Mouse (Mus musculus) yolk sac, embryonic 10.5 days (tissue): ENCODE measurements at regions not wholly inside any gene's neighbourhood (a gene's known extent, or its start where the extent isn't known, plus 50 kb on each side); places are given as distances from the start of the nearest gene placed in this dataset.
"Not testable (repeated sequence)": the region's sequence is repeated elsewhere in the genome, so short reads cannot be mapped to it uniquely, and the experiment has no call there.

ENCODE experiments used
- DNase-seq: peaks from one replicate; pipeline ENCODE4 v3.0.0-alpha.2; 2017; ENCODE audit warnings: low spot score

DNA sequence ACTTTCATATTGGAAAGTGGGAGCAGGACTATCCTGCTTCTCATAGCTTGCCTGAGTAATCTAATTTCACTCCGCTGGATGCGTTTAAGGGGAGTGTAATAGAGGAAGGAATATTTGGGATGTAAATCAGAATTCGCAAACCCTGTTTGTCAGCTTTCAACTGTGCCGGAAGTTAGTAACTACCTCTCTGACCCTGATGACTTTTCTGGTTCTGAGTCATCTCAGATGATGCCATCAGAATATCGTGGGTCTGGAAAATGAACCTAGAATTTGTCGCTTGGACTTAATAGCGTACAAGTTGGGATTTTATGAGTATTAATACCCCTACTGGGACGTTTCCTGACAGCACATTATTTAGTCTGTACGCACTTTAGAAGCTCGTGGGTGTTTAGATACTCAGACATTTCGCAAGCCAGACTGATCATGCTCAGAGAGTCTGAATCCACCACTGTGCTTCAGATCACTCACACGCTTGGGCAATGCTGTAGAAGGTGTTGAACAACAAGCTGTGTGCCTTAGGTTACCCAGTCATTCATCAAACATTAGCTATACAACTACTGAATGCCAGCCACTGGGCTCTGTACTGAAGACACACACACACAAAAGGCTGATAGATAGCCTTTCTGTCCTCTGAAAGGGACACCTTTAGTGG is 131.1 kb downstream of the Phlda1 start:
- no peak for DNase-seq

DNA sequence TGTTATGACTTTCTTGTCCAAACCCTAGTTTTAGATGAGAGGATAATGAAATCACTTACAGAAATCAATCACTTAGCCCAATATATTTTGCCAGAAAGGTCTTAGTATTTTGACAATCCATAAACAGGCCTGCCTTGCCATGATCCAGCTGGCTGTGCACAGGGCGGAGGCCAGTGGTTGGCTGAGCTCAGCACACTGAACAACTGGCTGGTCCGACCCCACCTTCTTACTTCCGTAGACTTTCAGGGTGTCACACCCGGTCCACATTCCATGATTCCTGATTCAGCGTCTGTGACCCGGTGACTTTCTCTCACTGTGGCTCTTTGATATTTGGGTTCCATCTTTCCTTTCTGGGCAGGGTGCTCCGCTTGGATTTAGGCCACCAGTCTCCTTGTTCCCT is 133.8 kb downstream of the Phlda1 start:
- DNase-seq: no peak

DNA sequence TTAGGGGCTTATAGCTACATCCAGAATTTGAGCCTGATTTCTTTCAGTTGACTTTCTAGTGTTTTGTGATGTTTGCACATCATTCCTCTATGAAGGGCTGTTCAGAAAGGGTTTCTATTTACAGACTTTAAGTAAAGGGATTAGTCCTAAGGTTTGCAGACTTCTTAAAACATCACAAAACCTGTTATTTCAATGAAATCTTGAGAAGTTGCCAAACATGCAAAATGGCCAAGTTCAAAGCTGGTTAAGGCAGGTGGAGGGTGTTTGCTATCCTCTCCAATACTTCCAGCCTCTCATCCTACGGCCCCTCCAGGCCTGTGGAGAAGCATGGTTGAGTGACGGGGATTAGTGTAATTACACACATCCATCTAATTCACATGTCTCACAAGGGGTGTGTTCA is 136.6 kb downstream of the Phlda1 start:
- DNase-seq: no peak

DNA sequence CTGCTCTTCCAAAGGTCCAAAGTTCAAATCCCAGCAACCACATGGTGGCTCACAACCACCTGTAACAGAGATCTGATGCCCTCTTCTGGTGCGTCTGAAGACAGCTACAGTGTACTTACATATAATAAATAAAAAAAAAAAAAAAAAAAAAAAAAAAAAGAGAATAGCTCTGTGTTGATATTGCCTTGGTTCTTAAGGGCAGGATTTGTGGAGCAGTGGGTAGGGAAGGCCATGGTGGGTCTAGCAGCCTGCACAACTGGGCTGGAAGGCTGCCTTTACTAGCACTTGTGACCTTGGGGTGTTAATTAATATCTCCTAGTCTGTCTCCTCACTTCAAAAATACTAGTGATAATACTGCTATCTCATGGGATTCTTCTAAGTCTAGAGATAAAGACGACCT is 147.7 kb downstream of the Phlda1 start:
- DNase-seq: not testable (repeated sequence)

DNA sequence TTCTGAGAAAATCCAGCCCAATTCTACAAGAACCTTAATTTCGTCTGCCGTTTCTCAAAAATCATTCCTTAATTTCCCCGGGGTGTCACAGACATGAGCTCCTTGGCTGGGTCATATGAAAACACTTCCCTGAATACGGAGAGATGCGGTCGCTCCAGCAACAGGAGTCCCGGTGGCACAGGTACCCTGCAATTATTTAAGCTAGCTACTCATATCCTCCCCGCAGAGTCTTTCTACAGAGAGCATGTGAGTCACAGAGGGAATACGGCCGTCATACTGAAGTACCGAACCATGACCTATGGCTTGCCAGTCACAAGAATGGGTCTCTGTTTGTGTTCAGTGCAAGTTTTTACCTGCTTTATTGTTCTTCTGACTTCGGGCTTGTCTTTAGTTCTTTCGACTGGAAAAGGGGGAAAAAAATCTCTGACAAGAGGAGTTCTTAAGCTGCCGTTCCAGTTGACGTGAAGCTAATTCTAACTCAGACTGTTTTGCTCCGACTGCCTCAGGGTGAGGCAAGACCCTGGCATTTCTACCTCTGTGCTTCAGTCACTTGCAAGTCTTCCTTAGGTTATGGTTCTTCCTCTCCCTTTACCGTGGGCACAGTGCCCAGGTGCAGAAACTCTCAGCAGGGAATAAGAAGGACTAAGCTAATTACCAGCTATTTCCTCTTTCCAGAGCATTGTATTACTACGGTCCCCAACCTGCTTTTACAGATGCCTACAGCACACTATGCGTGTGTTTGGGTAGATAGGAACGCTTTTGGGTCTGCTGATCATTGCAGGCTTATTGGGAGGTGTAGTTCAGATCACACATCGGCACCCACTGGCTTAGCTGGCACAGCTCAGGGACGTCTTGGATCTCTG is 148.5 kb downstream of the Phlda1 start:
- DNase-seq: no peak

DNA sequence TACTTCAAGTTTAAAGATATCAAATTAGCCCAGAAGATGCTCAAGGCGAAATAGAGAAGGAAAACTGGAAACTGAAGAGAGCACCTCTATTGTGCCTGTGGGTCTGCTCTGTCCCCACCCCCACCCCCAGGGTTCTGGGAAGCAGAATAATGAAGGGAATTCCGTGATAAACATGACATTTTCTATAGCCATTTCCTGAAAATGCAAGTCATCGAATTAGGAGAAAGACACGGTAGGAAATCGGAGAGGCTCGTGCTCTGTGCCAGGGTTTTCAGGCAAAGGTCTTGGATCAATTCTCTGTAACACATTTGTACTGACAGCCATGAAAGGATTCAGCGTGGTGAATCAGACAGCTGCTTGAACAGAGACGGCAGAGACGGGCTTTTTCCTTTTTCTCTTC is 152.7 kb downstream of the Phlda1 start:
- no peak for DNase-seq

DNA sequence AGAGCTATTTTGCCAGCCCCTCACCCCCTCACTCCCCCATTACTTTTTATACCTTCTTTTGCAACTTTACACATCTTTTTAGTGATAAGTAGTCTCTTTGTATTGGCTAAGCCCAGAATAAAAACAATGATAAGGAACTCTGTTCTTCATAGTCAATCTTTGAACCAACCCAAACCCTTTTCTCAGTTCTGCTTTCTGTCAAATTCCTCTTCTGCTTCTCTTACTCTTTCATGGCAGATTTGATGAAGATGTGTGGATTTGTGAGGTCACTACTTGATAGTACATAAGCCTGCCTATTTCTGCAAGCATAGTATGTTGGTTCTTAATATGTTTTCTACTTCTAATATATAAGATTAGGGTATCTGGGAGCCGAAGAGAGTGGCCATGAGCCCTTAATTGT is 156.6 kb downstream of the Phlda1 start:
- no peak for DNase-seq

DNA sequence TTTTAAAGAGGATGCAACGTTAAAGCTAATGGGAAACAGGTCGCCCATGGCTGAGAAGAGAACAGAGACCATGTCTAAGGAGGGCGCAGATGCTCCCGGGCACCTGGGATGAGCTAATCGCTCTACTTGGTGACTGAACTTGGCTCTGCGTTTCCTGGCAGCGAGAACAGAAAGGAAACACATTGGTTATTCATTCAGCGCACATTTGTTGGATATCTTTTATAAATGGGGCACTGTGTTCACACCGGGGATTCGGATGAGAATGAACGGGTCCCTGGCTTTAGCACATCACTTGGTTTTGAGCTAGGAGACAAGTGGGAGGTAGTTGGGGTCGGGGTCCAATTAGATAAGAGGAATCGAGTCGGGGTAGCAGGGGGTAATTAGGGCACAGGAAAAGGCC is 159.7 kb downstream of the Phlda1 start:
- no peak for DNase-seq

DNA sequence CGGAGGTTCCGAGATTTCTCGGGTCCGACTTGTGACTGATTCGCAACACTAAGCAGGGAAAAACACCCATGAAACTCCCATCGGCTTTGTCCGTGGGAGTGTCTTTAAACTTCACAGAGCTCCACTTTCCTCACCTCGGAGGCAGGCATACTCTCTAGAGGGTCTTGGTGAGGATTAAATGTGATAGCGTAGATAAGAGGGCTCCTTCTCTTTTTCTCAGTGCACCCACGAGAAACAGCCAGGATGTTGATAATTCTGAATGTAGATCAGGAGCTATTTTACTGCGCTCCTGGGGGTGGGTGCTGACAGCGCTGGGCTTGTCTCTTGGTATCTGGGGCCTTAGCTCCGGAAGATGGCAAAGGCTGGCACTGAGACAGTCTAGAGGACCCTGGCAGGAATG is 160.9 kb downstream of the Phlda1 start:
- DNase-seq: no peak

DNA sequence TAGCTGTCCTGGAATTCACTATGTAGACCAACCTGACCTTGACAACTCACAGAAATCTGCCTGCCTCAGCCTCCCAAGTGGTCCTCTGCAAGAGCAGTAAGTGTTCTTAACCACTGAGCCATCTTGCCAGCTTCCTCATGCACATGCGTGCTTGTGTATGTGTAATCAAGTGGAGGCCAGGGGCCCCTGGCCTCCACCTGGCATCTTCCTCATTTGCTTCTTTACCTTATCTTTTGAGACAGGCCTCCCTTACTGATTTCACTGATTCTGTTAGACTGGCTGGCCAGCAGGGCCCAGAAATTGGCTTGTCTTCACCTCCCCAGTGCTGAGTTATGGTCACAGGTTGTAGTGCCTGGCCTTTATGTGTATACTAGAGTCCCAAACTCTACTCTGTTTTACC is 162.6 kb downstream of the Phlda1 start:
- no peak for DNase-seq

DNA sequence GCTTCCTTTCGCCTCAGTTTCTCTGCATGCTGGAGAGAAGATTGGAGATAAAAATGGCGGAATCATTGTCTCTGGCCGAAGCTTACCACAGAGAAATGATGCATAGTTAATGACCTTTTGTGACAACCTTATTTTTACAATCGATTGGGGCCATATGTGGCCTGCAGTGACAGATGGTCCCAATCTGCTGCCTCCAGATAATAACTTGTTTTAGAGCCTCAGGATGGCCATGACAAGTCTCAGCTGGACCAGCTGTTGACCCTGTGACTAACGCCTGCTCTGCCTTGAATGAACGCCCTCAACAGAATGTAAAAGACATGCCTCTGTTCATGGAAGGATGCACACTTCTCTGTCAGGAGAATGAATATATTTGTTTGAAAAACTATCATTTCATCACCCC is 163.6 kb downstream of the Phlda1 start:
- no peak for DNase-seq

DNA sequence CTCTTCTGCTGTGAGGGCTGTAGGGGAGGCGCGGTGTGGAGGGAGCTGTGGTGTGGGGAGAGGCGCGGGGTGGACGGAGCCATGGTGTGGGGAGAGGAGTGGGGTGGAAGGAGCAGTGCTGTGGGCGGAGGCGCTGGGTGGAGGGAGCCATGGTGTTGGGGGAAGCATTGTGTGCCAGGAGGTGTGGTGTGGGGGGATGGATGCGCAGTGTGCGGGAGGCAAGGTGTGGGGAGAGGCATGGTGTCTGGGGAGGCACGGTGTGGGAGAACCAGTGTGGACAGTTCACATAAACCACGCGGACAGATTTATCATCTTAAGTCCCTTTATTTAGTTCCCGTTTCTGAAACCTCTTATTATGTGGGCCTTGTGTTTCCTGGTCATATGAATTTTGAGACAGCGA is 164.6 kb downstream of the Phlda1 start:
- DNase-seq: no peak

DNA sequence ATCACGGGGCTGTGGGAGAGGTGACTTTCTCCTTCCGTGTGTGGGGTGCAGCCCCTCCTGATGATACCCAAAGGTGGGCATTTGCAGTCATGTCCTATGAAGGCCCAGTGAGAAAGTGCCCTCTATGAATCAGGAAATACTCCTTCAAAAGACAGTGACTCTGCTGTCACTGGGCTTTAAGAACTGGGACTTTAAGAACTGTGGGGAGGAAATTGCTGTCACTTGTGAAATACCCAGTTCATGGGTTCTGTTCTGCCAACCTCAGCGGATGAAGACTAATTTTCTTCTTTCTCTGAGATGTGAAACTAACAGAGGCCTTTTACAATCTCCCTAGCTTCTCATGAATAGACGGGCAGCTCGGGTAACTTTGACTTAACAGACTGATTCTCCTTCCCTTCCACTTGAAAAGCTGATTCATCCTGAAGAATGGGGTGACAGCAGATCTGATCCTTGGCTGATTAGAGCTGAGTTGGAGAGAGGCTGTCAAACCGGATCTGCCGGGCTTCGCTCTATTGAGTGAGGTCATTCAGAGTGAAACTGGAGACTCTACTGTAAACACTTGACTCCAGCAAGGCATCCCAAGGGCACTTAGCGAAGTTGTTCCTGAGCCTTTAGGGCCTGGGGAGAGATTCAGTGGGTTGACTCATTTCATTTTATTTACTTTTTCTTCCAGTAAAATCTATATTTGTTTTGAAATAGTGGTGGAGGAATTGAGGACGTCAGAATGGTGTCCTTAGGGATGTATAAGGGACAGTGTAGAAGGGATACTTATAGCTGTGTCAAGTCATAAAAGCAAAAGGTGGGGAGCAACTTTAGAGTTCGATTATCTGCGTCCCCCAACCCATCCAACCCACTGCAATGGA is 166.6 kb downstream of the Phlda1 start:
- DNase-seq: peak; percentile 63

DNA sequence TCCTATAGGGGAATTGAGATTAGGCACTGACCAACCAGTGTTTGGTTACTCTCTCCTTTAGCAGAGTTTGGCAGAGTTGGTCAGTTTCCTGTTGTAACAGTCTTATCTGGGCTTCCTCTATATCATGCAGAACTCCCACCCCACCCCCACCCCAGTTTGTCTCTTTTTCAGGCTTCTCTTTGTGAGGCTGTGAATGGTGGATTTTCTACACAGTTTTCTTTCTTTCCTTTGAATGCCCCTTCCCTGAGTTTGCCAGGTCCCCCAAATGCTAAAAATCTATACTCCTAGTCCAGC is 167.2 kb downstream of the Phlda1 start:
- no peak for DNase-seq

DNA sequence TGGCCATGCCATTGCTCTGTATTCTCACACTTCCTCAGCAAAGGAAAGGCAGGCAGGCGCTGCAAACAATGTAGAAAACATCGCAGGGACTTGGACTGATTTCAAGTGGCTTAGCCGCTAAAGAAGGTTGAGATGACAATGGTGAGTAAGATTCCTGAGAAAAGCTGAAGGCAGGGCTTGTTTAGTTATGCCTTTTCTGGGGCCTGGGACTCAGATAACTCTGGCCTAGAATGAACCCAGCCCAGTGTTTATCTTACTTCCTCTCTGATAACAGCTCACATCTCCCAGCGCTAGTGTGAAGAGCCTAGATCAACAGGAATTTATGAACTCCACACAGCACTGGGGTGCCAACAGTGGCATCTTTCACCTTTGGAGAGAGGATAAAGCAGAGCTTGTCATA is 170.2 kb downstream of the Phlda1 start:
- DNase-seq: peak; percentile 73

DNA sequence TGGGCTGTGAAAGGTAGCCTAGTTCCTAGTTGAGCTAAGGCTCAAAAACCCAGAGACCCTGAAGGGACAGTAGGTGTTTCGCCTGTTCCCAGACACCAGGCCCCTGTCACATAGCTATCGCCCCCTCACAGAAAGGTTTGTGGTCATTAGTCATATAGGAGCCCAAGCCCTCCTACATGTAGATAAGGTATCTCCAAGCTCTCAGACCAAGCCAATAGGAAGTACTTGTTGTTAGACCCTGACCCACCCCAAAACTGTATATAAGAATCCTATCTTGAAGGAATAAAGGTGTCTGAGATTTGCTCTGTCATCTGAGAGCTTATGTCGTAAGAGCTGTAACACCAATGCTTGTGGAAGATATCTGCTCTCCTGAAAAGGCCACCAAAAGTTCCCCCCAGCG is 174.8 kb downstream of the Phlda1 start:
- no peak for DNase-seq

DNA sequence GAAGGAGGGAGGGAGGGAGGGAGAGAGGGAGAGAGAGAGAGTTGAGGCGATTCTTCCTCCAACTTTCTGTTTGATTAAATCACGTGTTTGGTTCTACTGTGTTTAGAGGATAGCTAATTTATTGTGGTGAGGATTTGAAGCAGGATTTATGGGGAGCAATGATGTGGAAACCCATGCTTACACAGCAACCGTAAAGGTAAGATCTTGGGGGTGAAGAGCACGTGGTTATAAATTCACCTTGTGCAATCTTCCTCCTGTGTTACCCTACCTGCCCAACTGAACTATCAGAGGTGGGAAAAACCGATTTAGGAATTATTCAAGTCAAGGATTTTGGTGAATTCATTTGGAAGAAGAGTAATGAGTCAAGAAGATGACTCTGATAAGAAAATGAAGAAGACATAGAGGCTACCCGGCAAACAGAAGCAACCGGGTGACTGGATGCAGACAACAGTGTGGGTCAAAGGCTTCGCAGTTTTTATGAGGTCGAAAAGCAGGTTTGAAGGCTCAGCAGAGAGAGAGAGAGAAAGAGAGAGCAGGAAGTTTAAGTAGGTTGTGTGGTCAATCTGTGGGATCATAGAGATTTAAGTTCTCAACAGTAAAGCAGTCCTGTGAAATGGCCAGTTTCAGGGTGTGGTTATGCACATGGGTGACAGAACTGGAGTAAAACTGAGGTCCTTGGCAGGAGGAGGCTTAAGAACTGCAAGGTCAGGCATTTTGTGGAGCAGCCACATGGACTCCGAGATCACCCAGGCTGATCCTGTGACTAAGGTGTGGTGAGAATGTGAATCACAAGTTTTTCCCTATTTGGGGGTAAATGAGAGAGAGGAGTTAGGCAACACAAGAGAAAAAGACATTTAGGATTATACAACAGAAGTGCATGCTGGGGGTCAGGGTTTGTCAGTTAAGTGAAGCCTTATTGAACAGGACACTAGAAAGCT is 178.6 kb downstream of the Phlda1 start:
- DNase-seq: no peak

DNA sequence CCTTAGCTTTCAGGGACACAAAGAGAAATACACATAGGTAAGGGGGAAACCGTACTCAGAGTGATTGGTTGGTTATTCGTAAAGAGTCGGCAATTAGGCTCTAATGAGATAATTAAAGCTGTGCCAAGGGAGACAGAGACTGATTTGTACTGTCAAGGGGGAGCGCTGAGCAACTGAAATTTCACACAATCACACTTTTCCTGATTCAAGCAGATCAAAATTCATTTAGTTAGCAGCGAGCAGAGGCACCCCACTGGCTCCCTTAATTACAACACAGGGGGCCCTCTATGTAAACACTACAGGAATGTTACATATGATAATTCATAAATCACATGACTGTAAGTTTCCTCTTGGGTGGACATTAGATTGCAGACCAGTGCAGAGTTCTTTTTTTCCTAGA is 180.5 kb downstream of the Phlda1 start:
- DNase-seq: no peak

DNA sequence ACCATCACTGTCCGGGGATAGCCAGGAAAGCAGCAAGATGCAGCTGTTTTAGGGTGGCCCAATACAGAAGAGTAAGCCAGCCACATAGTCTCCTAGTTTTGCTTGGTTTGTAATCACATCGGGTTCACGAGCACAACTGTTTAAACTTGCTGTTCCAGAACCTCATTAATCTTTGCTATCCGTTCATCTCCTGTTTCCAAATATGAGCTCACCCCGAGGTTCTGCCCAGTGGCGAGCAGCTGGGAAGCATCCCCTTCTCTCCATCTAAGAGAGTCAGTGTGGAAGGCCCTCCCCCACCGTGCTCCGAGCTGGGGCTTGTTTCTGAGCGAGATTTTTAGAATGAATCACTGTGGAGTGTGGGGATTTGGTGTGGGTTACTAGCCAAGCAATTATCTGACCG is 183.5 kb downstream of the Phlda1 start:
- no peak for DNase-seq

DNA sequence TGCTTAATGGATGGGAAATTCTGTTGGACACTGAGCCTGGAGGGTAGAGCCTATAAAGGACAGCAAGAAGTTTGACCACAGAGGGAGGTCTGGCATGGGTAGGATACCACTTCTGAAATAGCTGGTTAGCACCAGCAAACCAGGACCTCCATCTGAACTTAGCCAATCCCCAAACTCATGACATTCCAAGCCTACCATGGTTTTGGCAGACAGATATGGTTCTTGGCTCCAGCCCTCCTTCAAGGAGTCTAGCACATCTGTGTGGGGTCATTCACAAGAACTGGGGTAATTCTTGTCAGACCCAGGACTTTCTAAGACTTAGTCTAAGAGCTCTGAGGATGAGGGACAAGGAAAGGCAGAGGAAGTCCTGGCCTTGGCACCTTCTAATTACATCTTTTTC is 187.7 kb downstream of the Phlda1 start:
- no peak for DNase-seq

DNA sequence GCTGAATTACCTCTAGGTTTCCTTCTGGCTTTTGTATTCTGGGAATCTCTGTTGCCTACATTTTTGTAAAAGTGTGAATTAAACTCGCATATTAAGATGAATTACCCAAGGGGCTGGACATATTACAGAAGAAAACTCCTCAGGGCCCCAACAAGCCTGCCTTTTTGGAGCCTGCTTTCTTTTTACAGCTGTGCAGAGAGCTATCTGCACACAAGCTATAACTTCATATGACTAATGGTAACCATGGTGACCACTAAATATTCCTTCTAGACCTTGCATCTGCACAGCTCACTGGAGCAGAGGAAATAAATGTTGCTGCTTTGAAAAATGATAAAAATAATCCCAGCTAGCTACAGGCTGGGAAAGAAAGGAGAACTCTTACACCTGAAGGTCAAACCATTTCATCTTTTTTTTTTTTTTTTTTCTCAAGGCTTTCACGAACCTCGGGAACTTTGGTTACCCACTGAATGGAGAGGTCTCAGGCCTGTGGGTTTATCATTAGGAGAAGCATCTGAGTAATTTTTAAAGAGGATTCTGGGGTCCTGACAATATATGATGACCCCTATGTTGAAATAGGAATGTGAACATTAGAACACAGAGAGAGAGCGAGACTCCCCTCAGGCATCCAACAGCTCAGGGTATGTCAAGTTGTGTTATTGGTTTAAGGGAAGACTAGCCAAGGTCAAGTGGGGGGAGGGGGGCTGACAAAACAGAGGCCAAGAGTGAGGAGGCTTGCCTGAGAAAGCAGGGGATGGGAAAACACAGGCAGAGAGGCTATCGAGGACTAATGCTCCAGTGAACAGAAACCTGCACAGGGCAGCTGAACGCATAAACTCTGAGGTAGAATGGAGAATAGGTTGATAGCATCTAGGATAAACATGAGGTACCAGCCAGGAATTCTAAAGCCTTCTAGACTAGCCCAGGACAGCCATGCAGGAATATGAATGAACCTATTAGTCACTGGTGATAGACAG is 188.4 kb downstream of the Phlda1 start:
- DNase-seq: no peak
